Mouse (Mus musculus) heart, adult 2 months (tissue): ENCODE measurements around the gene Scaf1.

Source experiments
- CTCF ChIP-seq: fragments of 200-600 bp; IDR thresholded peaks from 2 replicates; pipeline ENCODE4 v1.8.1; 2022; ENCODE audit warnings: antibody characterized with exemption, mild to moderate bottlenecking, moderate library complexity
- POLR2A ChIP-seq: fragments of 200-500 bp; IDR thresholded peaks from 2 replicates; pipeline ENCODE4 v1.6.1; 2011; ENCODE audit warnings: mild to moderate bottlenecking, low read depth, low read length, control low read depth; ENCODE audit not compliant: insufficient read depth

GRCm38 (mm10) chr7:44981539-44981938, 34.6 kb downstream of the Scaf1 start:
- TF ChIP-seq CTCF (no peak), POLR2A (no peak)
